22 mouse cellular contexts compared by ENCODE assay signal in the genomic region with DNA sequence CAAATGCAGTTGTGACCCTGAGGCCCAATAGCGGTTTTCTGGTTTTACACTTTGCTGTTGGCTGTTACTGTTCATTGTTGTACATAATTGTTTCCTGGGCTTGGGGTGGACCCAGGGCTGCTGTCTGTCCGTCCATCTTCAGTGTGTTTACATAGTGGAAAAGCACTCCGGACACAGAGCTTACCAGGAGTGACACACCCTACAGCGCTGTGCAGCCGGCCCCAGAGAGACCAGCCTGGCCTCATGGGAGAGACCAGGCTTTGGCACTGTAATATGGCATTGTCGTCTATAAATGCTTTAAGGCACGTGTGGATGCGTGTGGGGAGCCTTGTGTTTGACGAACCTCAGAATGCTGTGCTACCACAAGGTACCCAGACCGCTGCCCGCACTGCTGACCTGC. TPM values are rescaled to one million over a fixed set of nuclear protein-coding genes. Genes with fewer than 3 reads are reported as not detected.
DNase-seq lines count a peak whose midpoint lies in the region; ATAC-seq and TF ChIP-seq lines count a peak whose summit lies in the region.
"Had no signal": no experiment of that assay in that cellular context is flagged by ENCODE, and none has a peak within 500 bp of the region (broad histone marks: within the 10 kb centered on the region; RNA-seq: fewer than 3 reads in every experiment).

No protein-coding gene starts in this region.

- no peak overlapping the region for H3K27ac ChIP-seq in heart, embryonic 12.5 days (ENCODE audit: poor library complexity, severe bottlenecking)
- H3K27ac ChIP-seq: embryonic facial prominence, embryonic 13.5 days; hindbrain, embryonic 13.5 days had no signal

- no peaks in the 10 kb centered on the region for H3K27me3 ChIP-seq in heart, embryonic 12.5 days (replicated peaks)
- H3K27me3 ChIP-seq: embryonic facial prominence, embryonic 13.5 days; forebrain, embryonic 12.5 days; heart, embryonic 15.5 days; hindbrain, embryonic 13.5 days had no signal

- no peaks in the 10 kb centered on the region for H3K9me3 ChIP-seq in heart, embryonic 12.5 days (replicated peaks)
- H3K9me3 ChIP-seq: embryonic facial prominence, embryonic 13.5 days; forebrain, embryonic 12.5 days; heart, embryonic 10.5 days; heart, embryonic 15.5 days; hindbrain, embryonic 13.5 days had no signal

- ATAC-seq in heart, embryonic 12.5 days (ENCODE audit: insufficient number of reproducible peaks, low FRiP score) = no peak

- TF ChIP-seq CTCF in lung, adult 2 months (IDR thresholded peaks at IDR 0.05; ENCODE audit: insufficient read depth, low read length) = no peak

- H3K9ac ChIP-seq in heart, embryonic 12.5 days = no peak overlapping the region
- H3K9ac ChIP-seq: embryonic facial prominence, embryonic 13.5 days; forebrain, embryonic 12.5 days; forebrain, postnatal 0 days; heart, embryonic 15.5 days; hindbrain, embryonic 13.5 days had no signal

- DNase-seq in heart, adult 11 months = peak; percentile 90
- DNase-seq in lung, adult 18-20 months = peak; percentile 35 to 58
- DNase-seq in lung, adult 2 months = no peak
- peak; percentile 50 for DNase-seq in lung, postnatal 25 days (ENCODE audit: low spot score)
- DNase-seq in testis, postnatal 10 days (ENCODE audit: low spot score) = no peak
- DNase-seq in embryo, embryonic 10.5 days (ENCODE audit: low spot score) = no peak
- DNase-seq: adrenal gland, postnatal 10 days; cerebellum, adult 11-12 months; cerebellum, adult 9-10 months; cerebellum, postnatal 25 days; forebrain, postnatal 0 days; gastrocnemius, postnatal 36 days; heart, adult 18-20 months; heart, postnatal 14 days had no signal

- no peak overlapping the region for H3K4me3 ChIP-seq in heart, embryonic 12.5 days
- no peak overlapping the region for H3K4me3 ChIP-seq in lung, adult 2 months (replicated peaks; ENCODE audit: extremely low read depth, low read depth, low read length)
- H3K4me3 ChIP-seq: embryonic facial prominence, embryonic 13.5 days; forebrain, embryonic 12.5 days; heart, embryonic 10.5 days; heart, embryonic 15.5 days; hindbrain, embryonic 13.5 days had no signal

- TF ChIP-seq POLR2A in lung, adult 2 months (IDR thresholded peaks at IDR 0.05; ENCODE audit: borderline replicate concordance, extremely low read depth, low read depth, low read length) = no peak

- H3K36me3 ChIP-seq in heart, embryonic 12.5 days = peaks cover 50% of the 10 kb centered on the region
- H3K36me3 ChIP-seq: hindbrain, embryonic 13.5 days had no signal

- no peak overlapping the region for H3K4me2 ChIP-seq in heart, embryonic 12.5 days
- H3K4me2 ChIP-seq: embryonic facial prominence, embryonic 13.5 days; forebrain, embryonic 12.5 days; heart, embryonic 15.5 days; hindbrain, embryonic 13.5 days had no signal

- WGBS in heart, embryonic 12.5 days = 79% methylated on average over 11 of the region's 11 CpGs
- 51% methylated on average over 11 of the region's 11 CpGs for WGBS in lung, adult 2 months

- peaks cover 40% of the 10 kb centered on the region for H3K4me1 ChIP-seq in heart, embryonic 12.5 days (replicated peaks)
- peaks cover 10% of the 10 kb centered on the region for H3K4me1 ChIP-seq in lung, adult 2 months (ENCODE audit: control insufficient read depth, insufficient read depth, low read length)

RNA-seq across cellular contexts. Expression of a gene that starts 19.0 kb away (rescaled TPM):
- 1.4 and 1.5 TPM in 2 replicates for polyA plus RNA-seq in heart, embryonic 12.5 days (2016; fragmentation: Nextera tagmentation; extraction: Ambion mirVana)
- 5.2 and 5.7 TPM in 2 replicates for polyA plus RNA-seq in lung, adult 2 months (2012; rRNA removed)
- polyA plus RNA-seq: C2C12 had no signal

RNA-seq across cellular contexts. Expression of a gene that starts 30.5 kb away (rescaled TPM):
- not detected in 2 replicates for polyA plus RNA-seq in heart, embryonic 12.5 days (2016; fragmentation: Nextera tagmentation; extraction: Ambion mirVana)
- not detected in 2 replicates for polyA plus RNA-seq in lung, adult 2 months (2012; rRNA removed)
- polyA plus RNA-seq: C2C12; cortical plate, adult 2 months; embryonic facial prominence, embryonic 13.5 days; forebrain, embryonic 12.5 days; forebrain, postnatal 0 days; heart, embryonic 10.5 days; heart, embryonic 15.5 days; hindbrain, embryonic 13.5 days had no signal

Comparison
In these comparisons a context has a peak if more than half of its experiments do, and no peak if none do; other contexts are left out.
1. DNase-seq: peak in heart, adult 11 months (single experiment), lung, adult 18-20 months (2 of 2) and lung, postnatal 25 days (single experiment); none in lung, adult 2 months (single experiment), testis, postnatal 10 days (single experiment) and embryo, embryonic 10.5 days (single experiment).